Mouse (Mus musculus) stomach, postnatal 0 days (tissue): ENCODE measurements at regions not wholly inside any gene's neighbourhood (a gene's known extent, or its start where the extent isn't known, plus 50 kb on each side); places are given as distances from the start of the nearest gene placed in this dataset.

Experiments
- CTCF ChIP-seq: IDR thresholded peaks from 2 replicates; pipeline ENCODE4 v1.5.1; 2016; ENCODE audit warnings: antibody characterized with exemption, low read depth, mild to moderate bottlenecking, moderate library complexity
- EP300 ChIP-seq: optimal IDR thresholded peaks from 2 replicates; pipeline ENCODE3; 2016; ENCODE audit warnings: antibody characterized with exemption

GRCm38 (mm10) chr9:63856065-63856736, 98.4 kb upstream of the Smad3 start:
- TF ChIP-seq CTCF (no peak), EP300 (no peak)
